Mouse (Mus musculus): ENCODE measurements around the gene Hsd11b1. TPM values are rescaled to one million over a fixed set of nuclear protein-coding genes. Genes with fewer than 3 reads are reported as not detected.
"Not testable (repeated sequence)": the region's sequence is repeated elsewhere in the genome, so short reads cannot be mapped to it uniquely, and the experiment has no call there.

The Hsd11b1 gene
- polyA plus RNA-seq, 1 experiment from 2014 or later, result 0.09 TPM

GRCm38 (mm10) chr1:193253895-193254294 lies 10.0 kb downstream of the Hsd11b1 start:
- not testable (repeated sequence) for H3K4me3 ChIP-seq; H3K9me3 ChIP-seq (replicated peaks); H3K4me1 ChIP-seq; H3K27ac ChIP-seq (replicated peaks); H3K27me3 ChIP-seq (ENCODE audit: low read depth, poor library complexity, severe bottlenecking); DNase-seq (ENCODE audit: low spot score); H3K36me3 ChIP-seq
- 79% methylated on average over 3 of the region's 3 CpGs for WGBS

GRCm38 (mm10) chr1:193252616-193253015 lies 11.3 kb downstream of the Hsd11b1 start:
- H3K4me1 ChIP-seq, result no peaks in the 10 kb centered on the region
- 70% methylated on average over 5 of the region's 5 CpGs for WGBS
- DNase-seq (ENCODE audit: low spot score), result no peak
- H3K27me3 ChIP-seq (ENCODE audit: low read depth, poor library complexity, severe bottlenecking), result no peaks in the 10 kb centered on the region
- no peaks in the 10 kb centered on the region for H3K36me3 ChIP-seq
- no peaks in the 10 kb centered on the region for H3K9me3 ChIP-seq (replicated peaks)
- no peak overlapping the region for H3K4me3 ChIP-seq
- H3K27ac ChIP-seq (replicated peaks), result no peak overlapping the region

- Histone ChIP-seq H3K4me1 (no peaks in the 10 kb centered on the region), H3K27me3 (ENCODE audit: low read depth, poor library complexity, severe bottlenecking) (no peaks in the 10 kb centered on the region), H3K27ac (replicated peaks) (no peak overlapping the region), H3K36me3 (no peaks in the 10 kb centered on the region), H3K9me3 (replicated peaks) (no peaks in the 10 kb centered on the region), H3K4me3 (no peak overlapping the region)
- WGBS, result 84% methylated on average over 7 of the region's 7 CpGs
- DNase-seq (ENCODE audit: low spot score), result no peak
Measured at GRCm38 (mm10) chr1:193251386-193251785, 12.5 kb downstream of the Hsd11b1 start.

- DNase-seq (ENCODE audit: low spot score), result no peak
- WGBS, result 90% methylated on average over 2 of the region's 2 CpGs
- Histone ChIP-seq H3K27me3 (ENCODE audit: low read depth, poor library complexity, severe bottlenecking) (no peaks in the 10 kb centered on the region), H3K4me3 (no peak overlapping the region), H3K4me1 (no peaks in the 10 kb centered on the region), H3K27ac (replicated peaks) (no peak overlapping the region), H3K9me3 (replicated peaks) (no peaks in the 10 kb centered on the region), H3K36me3 (no peaks in the 10 kb centered on the region)
Measured at GRCm38 (mm10) chr1:193250026-193250425, 13.8 kb downstream of the Hsd11b1 start.

- H3K4me1 ChIP-seq, result no peaks in the 10 kb centered on the region; the same call in 1 of the 2 replicates
- H3K36me3 ChIP-seq, result no peaks in the 10 kb centered on the region
- H3K9me3 ChIP-seq (replicated peaks), result no peaks in the 10 kb centered on the region
- no peak overlapping the region for H3K4me3 ChIP-seq
- H3K27ac ChIP-seq (replicated peaks), result no peak overlapping the region
- 89% methylated on average over 6 of the region's 6 CpGs for WGBS
- no peak for DNase-seq (ENCODE audit: low spot score)
- no peaks in the 10 kb centered on the region for H3K27me3 ChIP-seq (ENCODE audit: low read depth, poor library complexity, severe bottlenecking)
Measured at GRCm38 (mm10) chr1:193244235-193244634, 19.6 kb downstream of the Hsd11b1 start.

- Histone ChIP-seq H3K27me3 (ENCODE audit: low read depth, poor library complexity, severe bottlenecking) (no peaks in the 10 kb centered on the region), H3K4me3 (no peak overlapping the region), H3K9me3 (replicated peaks) (no peaks in the 10 kb centered on the region), H3K4me1 (no peaks in the 10 kb centered on the region; the same call in 1 of the 2 replicates), H3K36me3 (no peaks in the 10 kb centered on the region), H3K27ac (replicated peaks) (no peak overlapping the region)
- DNase-seq (ENCODE audit: low spot score), result no peak
- 75% methylated on average over 10 of the region's 10 CpGs for WGBS
Measured at GRCm38 (mm10) chr1:193243571-193244193, 20.2 kb downstream of the Hsd11b1 start.

DNA sequence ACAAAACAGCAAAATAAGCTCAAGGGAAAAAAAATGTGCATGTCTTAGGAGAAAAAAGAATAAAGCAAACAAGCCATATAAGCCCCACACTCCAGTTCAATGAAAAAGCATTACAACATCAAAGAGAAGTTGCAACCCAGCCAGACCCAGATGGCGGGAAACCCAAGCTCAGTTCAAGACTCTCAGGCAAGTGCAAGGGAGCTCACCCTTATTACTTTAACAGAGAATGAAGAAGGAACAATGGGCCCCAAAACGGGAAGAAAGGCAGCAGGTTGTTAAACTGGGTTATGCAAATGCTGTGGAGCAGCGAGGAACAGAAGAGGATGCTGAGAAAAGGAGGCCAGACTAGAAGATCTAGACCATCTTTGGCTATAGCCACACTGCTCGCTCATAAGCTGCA lies 21.0 kb downstream of the Hsd11b1 start:
- no peaks in the 10 kb centered on the region for H3K9me3 ChIP-seq (replicated peaks)
- 58% methylated on average over 4 of the region's 4 CpGs for WGBS
- DNase-seq (ENCODE audit: low spot score), result no peak
- no peaks in the 10 kb centered on the region for H3K27me3 ChIP-seq (ENCODE audit: low read depth, poor library complexity, severe bottlenecking)
- H3K27ac ChIP-seq (replicated peaks), result no peak overlapping the region
- H3K4me1 ChIP-seq, result no peaks in the 10 kb centered on the region; the same call in 1 of the 2 replicates
- H3K4me3 ChIP-seq, result no peak overlapping the region
- H3K36me3 ChIP-seq, result no peaks in the 10 kb centered on the region

DNA sequence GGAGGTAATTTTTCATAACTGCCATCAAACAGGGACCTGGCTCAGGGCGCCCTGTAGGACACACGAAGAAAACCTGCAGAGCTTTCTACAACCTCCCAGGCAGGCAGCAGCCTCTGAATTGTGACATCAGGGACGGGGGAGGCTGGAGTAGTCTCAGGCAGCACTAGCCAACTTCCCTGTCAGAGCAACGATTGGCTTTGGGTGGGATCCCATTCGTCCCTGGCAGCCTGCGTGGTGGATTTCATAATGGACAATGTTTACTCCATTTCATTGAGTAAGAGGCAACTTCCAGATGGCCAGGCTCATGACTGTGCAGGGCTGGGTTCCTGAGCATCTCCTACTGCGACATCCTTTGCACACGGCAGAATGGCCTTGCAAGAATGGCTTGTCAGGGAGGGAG lies 21.6 kb downstream of the Hsd11b1 start:
- Histone ChIP-seq H3K27ac (replicated peaks) (no peak overlapping the region), H3K36me3 (no peaks in the 10 kb centered on the region), H3K4me1 (no peaks in the 10 kb centered on the region; the same call in 1 of the 2 replicates), H3K4me3 (no peak overlapping the region), H3K9me3 (replicated peaks) (no peaks in the 10 kb centered on the region), H3K27me3 (ENCODE audit: low read depth, poor library complexity, severe bottlenecking) (no peaks in the 10 kb centered on the region)
- 82% methylated on average over 8 of the region's 8 CpGs for WGBS
- no peak for DNase-seq (ENCODE audit: low spot score)

DNA sequence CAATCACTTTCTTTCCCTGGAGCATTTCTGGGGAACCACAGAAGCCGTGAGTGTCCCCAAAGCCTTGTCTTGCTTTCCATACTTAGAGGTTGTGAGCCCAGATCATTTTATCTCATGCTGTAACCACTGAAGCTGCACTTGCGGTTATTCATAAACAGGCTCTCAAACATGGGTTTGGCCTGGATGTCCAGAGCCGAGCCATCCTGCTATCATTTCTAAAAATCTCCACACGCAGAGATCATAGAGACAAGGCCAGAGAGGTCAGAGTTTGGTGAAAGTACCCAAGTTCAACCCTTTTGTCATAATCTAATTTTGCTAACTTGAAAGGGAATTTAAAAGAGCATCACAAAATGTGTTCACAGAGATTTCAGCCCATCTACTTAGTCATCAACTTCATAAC lies 22.4 kb downstream of the Hsd11b1 start:
- no peak for DNase-seq (ENCODE audit: low spot score)
- H3K4me3 ChIP-seq, result no peak overlapping the region
- H3K27me3 ChIP-seq (ENCODE audit: low read depth, poor library complexity, severe bottlenecking), result no peaks in the 10 kb centered on the region
- 93% methylated on average over 4 of the region's 4 CpGs for WGBS
- no peaks in the 10 kb centered on the region for H3K36me3 ChIP-seq
- H3K9me3 ChIP-seq (replicated peaks), result no peaks in the 10 kb centered on the region
- no peaks in the 10 kb centered on the region; the same call in 1 of the 2 replicates for H3K4me1 ChIP-seq
- H3K27ac ChIP-seq (replicated peaks), result no peak overlapping the region

DNA sequence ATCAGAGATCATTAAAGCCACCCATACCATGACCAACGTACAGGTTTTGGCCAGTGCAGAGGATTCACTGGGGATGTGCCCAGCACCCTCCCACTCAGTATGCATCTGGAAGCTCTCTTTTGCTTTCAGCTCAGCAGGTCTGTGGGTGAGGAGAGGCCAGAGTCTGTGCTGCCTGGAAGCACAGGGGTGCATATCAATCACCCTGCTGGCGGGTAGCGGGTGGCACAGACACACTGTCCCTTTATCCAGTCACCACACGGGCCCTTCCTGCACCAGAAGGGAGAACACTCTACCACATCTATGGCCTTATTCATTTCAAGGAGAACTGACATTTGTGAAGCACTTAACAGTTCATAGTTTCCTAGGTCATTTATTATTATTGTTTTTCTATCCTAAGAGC lies 25.4 kb downstream of the Hsd11b1 start:
- Histone ChIP-seq H3K4me3 (no peak overlapping the region), H3K4me1 (no peaks in the 10 kb centered on the region; the same call in 1 of the 2 replicates), H3K9me3 (replicated peaks) (no peaks in the 10 kb centered on the region), H3K27ac (replicated peaks) (no peak overlapping the region), H3K27me3 (ENCODE audit: low read depth, poor library complexity, severe bottlenecking) (no peaks in the 10 kb centered on the region), H3K36me3 (no peaks in the 10 kb centered on the region)
- WGBS, result 70% methylated on average over 4 of the region's 4 CpGs
- no peak for DNase-seq (ENCODE audit: low spot score)

GRCm38 (mm10) chr1:193234930-193235329 lies 28.9 kb downstream of the Hsd11b1 start:
- H3K36me3 ChIP-seq, result no peaks in the 10 kb centered on the region
- whole genome bisulfite sequencing, result 93% methylated on average over 7 of the region's 7 CpGs

GRCm38 (mm10) chr1:193234130-193234645 lies 29.7 kb downstream of the Hsd11b1 start:
- WGBS, result 90% methylated on average over 2 of the region's 2 CpGs
- Histone ChIP-seq H3K4me3 (no peak overlapping the region), H3K36me3 (no peaks in the 10 kb centered on the region), H3K27me3 (ENCODE audit: low read depth, poor library complexity, severe bottlenecking) (peaks cover 39% of the 10 kb centered on the region), H3K9me3 (replicated peaks) (no peaks in the 10 kb centered on the region), H3K4me1 (no peaks in the 10 kb centered on the region), H3K27ac (replicated peaks) (no peak overlapping the region)
- no peak for DNase-seq (ENCODE audit: low spot score)

More at GRCm38 (mm10) chr1:193234930-193235329, 28.9 kb downstream of the Hsd11b1 start:
- H3K4me3 ChIP-seq, result no peak overlapping the region
- no peaks in the 10 kb centered on the region for H3K9me3 ChIP-seq (replicated peaks)
- H3K4me1 ChIP-seq, result no peaks in the 10 kb centered on the region
- DNase-seq (ENCODE audit: low spot score), result no peak
- no peak overlapping the region for H3K27ac ChIP-seq (replicated peaks)
- H3K27me3 ChIP-seq (ENCODE audit: low read depth, poor library complexity, severe bottlenecking), result peaks cover 34% of the 10 kb centered on the region

DNA sequence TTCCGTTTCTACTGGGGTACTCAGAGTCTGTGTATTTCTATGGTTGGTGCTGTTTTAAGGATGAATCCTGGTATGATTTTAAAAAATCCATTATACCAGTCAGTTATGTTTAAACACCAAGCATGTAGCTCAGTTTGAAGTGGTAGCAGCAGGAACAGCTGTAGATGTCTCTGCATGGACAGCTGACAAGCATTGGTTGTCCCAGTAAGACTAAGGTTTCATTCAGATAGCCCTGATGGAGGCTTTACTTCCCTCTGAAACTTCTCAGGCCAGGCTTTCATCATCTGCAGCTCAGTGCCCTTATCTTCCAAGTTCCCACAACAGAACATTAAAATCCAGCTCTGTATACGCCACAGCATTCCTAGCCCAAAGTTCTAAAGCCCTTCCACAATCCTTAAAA lies 31.1 kb downstream of the Hsd11b1 start:
- H3K36me3 ChIP-seq, result no peaks in the 10 kb centered on the region
- no peak overlapping the region for H3K27ac ChIP-seq (replicated peaks)
- peaks cover 39% of the 10 kb centered on the region for H3K27me3 ChIP-seq (ENCODE audit: low read depth, poor library complexity, severe bottlenecking)
- DNase-seq (ENCODE audit: low spot score), result no peak
- 92% methylated on average over 2 of the region's 2 CpGs for WGBS
- H3K4me1 ChIP-seq, result peaks cover 9% of the 10 kb centered on the region
- no peaks in the 10 kb centered on the region for H3K9me3 ChIP-seq (replicated peaks)
- H3K4me3 ChIP-seq, result no peak overlapping the region

All from midbrain, embryonic 10.5 days (tissue).